Mouse (Mus musculus): ENCODE measurements around the gene Zfp384. TPM values are rescaled to one million over a fixed set of nuclear protein-coding genes. Genes with fewer than 3 reads are reported as not detected.
"Not testable (repeated sequence)": the region's sequence is repeated elsewhere in the genome, so short reads cannot be mapped to it uniquely, and the experiment has no call there.

Gene Zfp384
- polyA plus RNA-seq, 1 experiment from 2014 or later = 20.6 TPM

DNA sequence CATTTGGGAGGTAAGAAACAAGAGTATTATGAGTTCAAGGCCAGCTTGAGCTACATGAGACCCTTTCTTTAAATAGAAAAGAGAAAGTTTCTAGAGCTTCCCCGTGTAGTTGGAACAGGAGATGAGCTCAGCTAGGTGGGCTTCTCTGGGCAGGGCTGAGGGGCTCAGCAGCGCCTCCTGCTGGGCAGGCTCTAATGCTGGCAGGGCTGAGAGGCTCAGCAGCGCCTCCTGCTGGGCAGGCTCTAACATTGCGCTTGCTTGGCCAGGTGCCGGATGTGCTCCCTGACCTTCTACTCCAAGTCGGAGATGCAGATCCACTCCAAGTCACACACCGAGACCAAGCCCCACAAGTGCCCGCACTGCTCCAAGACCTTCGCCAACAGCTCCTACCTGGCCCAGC lies 21.6 kb downstream of the Zfp384 start:
- not testable (repeated sequence) for H3K27me3 ChIP-seq; H3K9me3 ChIP-seq; ATAC-seq (ENCODE audit: low FRiP score, low read depth); H3K27ac ChIP-seq (replicated peaks); H3K4me1 ChIP-seq; H3K9ac ChIP-seq (replicated peaks); H3K4me3 ChIP-seq; H3K4me2 ChIP-seq (replicated peaks)
- peaks cover 65% of the 10 kb centered on the region for H3K36me3 ChIP-seq
- 38% methylated on average over 9 of the region's 9 CpGs for WGBS

DNA sequence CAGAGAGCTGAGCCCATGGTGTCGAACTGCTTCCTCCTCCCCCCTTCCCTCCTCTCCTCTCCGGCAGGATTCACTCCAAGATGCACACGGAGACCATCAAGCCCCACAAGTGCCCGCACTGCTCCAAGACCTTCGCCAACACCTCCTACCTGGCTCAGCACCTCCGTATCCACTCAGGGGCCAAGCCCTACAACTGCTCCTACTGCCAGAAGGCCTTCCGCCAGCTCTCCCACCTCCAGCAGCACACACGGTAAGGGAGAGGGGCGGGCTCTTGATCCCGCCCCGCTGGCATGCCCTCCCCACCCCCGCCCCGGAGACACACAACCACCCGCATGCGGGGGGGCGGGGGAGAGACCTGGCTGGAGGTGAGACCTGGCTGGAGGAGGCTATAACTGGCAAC lies 22.7 kb downstream of the Zfp384 start:
- H3K9ac ChIP-seq (replicated peaks) = no peak overlapping the region
- H3K4me3 ChIP-seq = no peak overlapping the region
- no peak overlapping the region for H3K27ac ChIP-seq (replicated peaks)
- no peak overlapping the region for H3K4me2 ChIP-seq (replicated peaks)
- no peaks in the 10 kb centered on the region for H3K4me1 ChIP-seq
- H3K9me3 ChIP-seq = no peaks in the 10 kb centered on the region
- H3K36me3 ChIP-seq = peaks cover 66% of the 10 kb centered on the region
- ATAC-seq (ENCODE audit: low FRiP score, low read depth) = no peak
- no peaks in the 10 kb centered on the region for H3K27me3 ChIP-seq
- WGBS = 89% methylated on average over 16 of the region's 16 CpGs

- H3K36me3 ChIP-seq = peaks cover 33% of the 10 kb centered on the region
- peak overlapping the region; percentile 51 for H3K4me2 ChIP-seq (replicated peaks)
- ATAC-seq (ENCODE audit: low FRiP score, low read depth) = no peak
- WGBS = 96% methylated on average over 4 of the region's 4 CpGs
- H3K27ac ChIP-seq (replicated peaks) = 0 out of 2 replicates have a peak overlapping the region, but pooled peaks have one; percentile 43
- H3K9ac ChIP-seq (replicated peaks) = no peak overlapping the region
- peaks cover 16% of the 10 kb centered on the region for H3K4me1 ChIP-seq
- no peaks in the 10 kb centered on the region for H3K27me3 ChIP-seq
- H3K9me3 ChIP-seq = no peaks in the 10 kb centered on the region
- 0 out of 2 replicates have a peak overlapping the region, but pooled peaks have one; percentile 33 for H3K4me3 ChIP-seq
These were observed 29.7 kb downstream of the Zfp384 start for GRCm38 (mm10) chr6:125038666-125039065.

DNA sequence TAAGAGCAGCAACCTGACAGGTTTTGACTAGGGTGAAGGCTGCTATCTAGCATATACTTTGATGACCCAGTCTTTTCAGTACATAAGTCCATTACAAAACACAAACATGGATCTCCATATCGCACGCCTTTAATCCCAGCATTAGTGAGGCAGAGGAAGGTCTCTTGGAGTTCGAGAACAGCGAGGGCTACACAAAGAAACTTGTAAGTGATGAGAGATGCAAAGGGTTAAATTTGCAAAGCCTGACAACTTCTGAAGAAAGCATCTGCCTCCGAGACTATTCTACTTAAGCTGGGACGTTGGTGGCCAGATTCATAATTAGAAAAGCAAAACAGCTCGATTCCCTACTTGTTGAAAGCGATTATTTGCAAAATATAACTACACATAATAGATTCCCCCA lies 30.2 kb downstream of the Zfp384 start:
- peak overlapping the region; percentile 33 for H3K4me3 ChIP-seq
- H3K27ac ChIP-seq (replicated peaks) = 0 out of 2 replicates have a peak overlapping the region, but pooled peaks have one; percentile 43
- peak overlapping the region; percentile 51 for H3K4me2 ChIP-seq (replicated peaks)
- 7% methylated on average over 8 of the region's 8 CpGs for WGBS
- H3K9ac ChIP-seq (replicated peaks) = 0 out of 2 replicates have a peak overlapping the region, but pooled peaks have one; percentile 7
- no peaks in the 10 kb centered on the region for H3K9me3 ChIP-seq
- H3K4me1 ChIP-seq = peaks cover 16% of the 10 kb centered on the region
- ATAC-seq (ENCODE audit: low FRiP score, low read depth) = peak; percentile 35
- no peaks in the 10 kb centered on the region for H3K27me3 ChIP-seq
- H3K36me3 ChIP-seq = peaks cover 33% of the 10 kb centered on the region

GRCm38 (mm10) chr6:125039533-125040153 lies 30.7 kb downstream of the Zfp384 start, which contains the start of gene Ing4:
Ing4 (plus strand) TSS chr6:125039760.
- ATAC-seq (ENCODE audit: low FRiP score, low read depth) = peak; percentile 96
- no peaks in the 10 kb centered on the region for H3K27me3 ChIP-seq
- H3K27ac ChIP-seq (replicated peaks) = peak within 1 kb of the TSS; percentile 62
- peaks cover 36% of the 10 kb centered on the region for H3K36me3 ChIP-seq
- peak within 1 kb of the TSS; percentile 76 for H3K9ac ChIP-seq (replicated peaks)
- H3K9me3 ChIP-seq = no peaks in the 10 kb centered on the region
- under 1% methylated on average over 26 of the region's 26 CpGs for WGBS
- H3K4me1 ChIP-seq = peaks cover 16% of the 10 kb centered on the region
- peak within 1 kb of the TSS; percentile 88 for H3K4me2 ChIP-seq (replicated peaks)
- H3K4me3 ChIP-seq = peak within 1 kb of the TSS; percentile 72

DNA sequence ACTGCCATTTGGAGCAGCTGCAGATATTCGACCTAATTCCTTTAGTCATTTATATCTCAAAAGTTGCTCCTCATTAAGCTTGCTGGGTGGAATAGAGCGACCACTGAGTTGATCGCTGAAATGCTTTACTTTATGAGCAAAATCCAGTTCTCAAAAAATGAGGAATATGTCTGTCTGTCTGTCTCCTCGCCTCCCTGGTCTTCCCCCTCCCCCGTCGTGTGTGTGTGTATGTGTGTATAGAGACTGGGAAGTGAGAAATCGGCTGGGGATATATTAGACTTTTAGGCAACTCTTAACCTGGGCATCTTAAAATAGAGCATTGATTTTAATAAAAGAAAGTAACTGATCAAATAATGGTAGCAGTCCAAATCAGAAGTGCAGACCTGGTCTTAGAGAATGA lies 31.3 kb downstream of the Zfp384 start:
- Histone ChIP-seq H3K4me2 (replicated peaks) (peak overlapping the region; percentile 88), H3K4me3 (peak overlapping the region; percentile 72), H3K27ac (replicated peaks) (peak overlapping the region; percentile 62), H3K9ac (replicated peaks) (peak overlapping the region; percentile 76), H3K27me3 (no peaks in the 10 kb centered on the region), H3K9me3 (no peaks in the 10 kb centered on the region), H3K4me1 (peaks cover 16% of the 10 kb centered on the region), H3K36me3 (peaks cover 36% of the 10 kb centered on the region)
- WGBS = 16% methylated on average over 7 of the region's 7 CpGs
- ATAC-seq (ENCODE audit: low FRiP score, low read depth) = no peak

DNA sequence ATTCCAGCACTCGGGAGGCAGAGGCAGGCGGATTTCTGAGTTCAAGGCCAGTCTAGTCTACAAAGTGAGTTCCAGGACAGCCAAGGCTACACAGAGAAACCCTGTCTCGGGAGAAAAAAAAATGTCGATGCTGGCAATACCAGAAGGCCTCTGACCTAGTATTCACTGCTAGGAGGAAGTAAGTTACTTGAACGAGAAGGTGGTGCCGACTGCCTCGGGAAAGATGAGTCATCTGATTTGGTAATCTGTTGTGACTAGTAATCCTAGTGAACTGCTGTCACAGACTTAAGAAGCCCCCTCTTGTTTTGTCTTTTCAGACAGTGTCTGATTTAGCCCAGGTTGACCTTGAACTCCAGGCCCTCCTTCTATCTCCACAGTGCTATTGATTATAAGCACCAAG lies 32.1 kb downstream of the Zfp384 start:
- Histone ChIP-seq H3K4me3 (no peak overlapping the region), H3K27ac (replicated peaks) (no peak overlapping the region), H3K4me1 (peaks cover 16% of the 10 kb centered on the region), H3K4me2 (replicated peaks) (peak overlapping the region; percentile 88), H3K36me3 (peaks cover 34% of the 10 kb centered on the region), H3K9me3 (no peaks in the 10 kb centered on the region), H3K27me3 (no peaks in the 10 kb centered on the region), H3K9ac (replicated peaks) (no peak overlapping the region)
- ATAC-seq (ENCODE audit: low FRiP score, low read depth) = no peak
- WGBS = 89% methylated on average over 7 of the region's 7 CpGs

- Histone ChIP-seq H3K36me3 (peaks cover 35% of the 10 kb centered on the region), H3K4me1 (peaks cover 16% of the 10 kb centered on the region), H3K9me3 (no peaks in the 10 kb centered on the region), H3K4me2 (replicated peaks) (no peak overlapping the region), H3K27ac (replicated peaks) (no peak overlapping the region), H3K4me3 (no peak overlapping the region), H3K9ac (replicated peaks) (no peak overlapping the region), H3K27me3 (no peaks in the 10 kb centered on the region)
- no peak for ATAC-seq (ENCODE audit: low FRiP score, low read depth)
- WGBS = 95% methylated on average over 7 of the region's 7 CpGs
These were observed 33.1 kb downstream of the Zfp384 start for GRCm38 (mm10) chr6:125042081-125042480.

DNA sequence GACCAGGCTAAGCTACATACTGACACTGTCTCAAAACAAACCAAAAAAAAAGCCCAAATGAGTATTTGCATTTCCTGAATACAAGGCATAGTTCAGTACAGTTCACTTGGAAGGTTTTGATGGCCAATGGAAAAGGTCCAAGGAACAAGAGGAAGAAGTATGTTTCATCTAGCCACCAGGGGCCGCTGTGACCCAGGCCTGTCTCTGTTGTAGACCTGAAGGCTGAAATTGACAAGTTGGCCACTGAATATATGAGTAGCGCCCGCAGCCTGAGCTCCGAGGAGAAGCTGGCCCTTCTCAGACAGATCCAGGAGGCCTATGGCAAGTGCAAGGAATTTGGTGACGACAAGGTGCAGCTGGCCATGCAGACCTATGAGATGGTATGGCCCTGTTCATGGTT lies 37.7 kb downstream of the Zfp384 start:
- no peak overlapping the region for H3K9ac ChIP-seq (replicated peaks)
- H3K36me3 ChIP-seq = peaks cover 76% of the 10 kb centered on the region
- no peaks in the 10 kb centered on the region for H3K9me3 ChIP-seq
- no peaks in the 10 kb centered on the region for H3K27me3 ChIP-seq
- H3K27ac ChIP-seq (replicated peaks) = no peak overlapping the region
- no peak overlapping the region for H3K4me3 ChIP-seq
- 39% methylated on average over 5 of the region's 5 CpGs for WGBS
- no peak overlapping the region for H3K4me2 ChIP-seq (replicated peaks)
- H3K4me1 ChIP-seq = no peaks in the 10 kb centered on the region
- peak; percentile 20; the same call in 1 of the 2 replicates for ATAC-seq (ENCODE audit: low FRiP score, low read depth)

- Histone ChIP-seq H3K4me3 (no peak within 1 kb of the TSS), H3K4me1 (no peaks in the 10 kb centered on the region), H3K27ac (replicated peaks) (no peak within 1 kb of the TSS), H3K36me3 (peaks cover 91% of the 10 kb centered on the region), H3K4me2 (replicated peaks) (no peak within 1 kb of the TSS), H3K27me3 (no peaks in the 10 kb centered on the region), H3K9ac (replicated peaks) (no peak within 1 kb of the TSS), H3K9me3 (no peaks in the 10 kb centered on the region)
- WGBS = 41% methylated on average over 20 of the region's 20 CpGs
- no peak for ATAC-seq (ENCODE audit: low FRiP score, low read depth)
These were observed 40.7 kb downstream of the Zfp384 start, which contains the start of gene Acrbp for GRCm38 (mm10) chr6:125049678-125050077. Acrbp (plus strand) TSS chr6:125049689.

- H3K36me3 ChIP-seq = peaks cover 85% of the 10 kb centered on the region
- H3K4me2 ChIP-seq (replicated peaks) = no peak overlapping the region
- no peak overlapping the region for H3K9ac ChIP-seq (replicated peaks)
- no peak overlapping the region for H3K4me3 ChIP-seq
- no peaks in the 10 kb centered on the region for H3K4me1 ChIP-seq
- H3K9me3 ChIP-seq = no peaks in the 10 kb centered on the region
- no peak overlapping the region for H3K27ac ChIP-seq (replicated peaks)
- 71% methylated on average over 5 of the region's 5 CpGs for WGBS
- ATAC-seq (ENCODE audit: low FRiP score, low read depth) = no peak
- no peaks in the 10 kb centered on the region for H3K27me3 ChIP-seq
These were observed 42.3 kb downstream of the Zfp384 start for GRCm38 (mm10) chr6:125051237-125051636.

GRCm38 (mm10) chr6:125061493-125061892 lies 52.5 kb downstream of the Zfp384 start:
- Histone ChIP-seq H3K4me3 (no peak overlapping the region), H3K36me3 (peaks cover 4% of the 10 kb centered on the region; the same call in 1 of the 2 replicates), H3K27ac (replicated peaks) (no peak overlapping the region), H3K9me3 (no peaks in the 10 kb centered on the region), H3K4me1 (peaks cover 9% of the 10 kb centered on the region), H3K4me2 (replicated peaks) (no peak overlapping the region), H3K27me3 (no peaks in the 10 kb centered on the region), H3K9ac (replicated peaks) (no peak overlapping the region)
- no peak for ATAC-seq (ENCODE audit: low FRiP score, low read depth)
- WGBS = 46% methylated on average over 6 of the region's 6 CpGs
